Mouse (Mus musculus): ENCODE measurements at regions not wholly inside any gene's neighbourhood (a gene's known extent, or its start where the extent isn't known, plus 50 kb on each side); places are given as distances from the start of the nearest gene placed in this dataset.

GRCm38 (mm10) chr15:63163550-63164279 is 681.3 kb downstream of the Gsdmc2 start:
- DNase-seq: no peak

GRCm38 (mm10) chr15:63162881-63163549 is 682.0 kb downstream of the Gsdmc2 start:
- DNase-seq: peak; percentile 22

- DNase-seq: no peak
Measured at GRCm38 (mm10) chr15:63123123-63123688, 721.8 kb downstream of the Gsdmc2 start.

- DNase-seq: no peak
Measured at GRCm38 (mm10) chr15:63112918-63113317, 732.1 kb downstream of the Gsdmc2 start.

GRCm38 (mm10) chr15:63100093-63100492 is 744.9 kb downstream of the Gsdmc2 start:
- no peak for DNase-seq

GRCm38 (mm10) chr15:63081972-63082371 is 763.0 kb downstream of the Gsdmc2 start:
- DNase-seq: peak; percentile 72

GRCm38 (mm10) chr15:63079825-63080224 is 765.2 kb downstream of the Gsdmc2 start:
- DNase-seq: peak; percentile 4

GRCm38 (mm10) chr15:63071921-63072320 is 773.1 kb downstream of the Gsdmc2 start:
- DNase-seq: no peak

GRCm38 (mm10) chr15:63067126-63067525 is 777.9 kb downstream of the Gsdmc2 start:
- no peak for DNase-seq

GRCm38 (mm10) chr15:63066020-63066439 is 778.9 kb downstream of the Gsdmc2 start:
- no peak for DNase-seq

GRCm38 (mm10) chr15:63061891-63062290 is 783.1 kb downstream of the Gsdmc2 start:
- no peak for DNase-seq

- no peak for DNase-seq
Measured at GRCm38 (mm10) chr15:63060826-63061225, 784.2 kb downstream of the Gsdmc2 start.

GRCm38 (mm10) chr15:63052570-63053255 is 792.3 kb downstream of the Gsdmc2 start:
- no peak for DNase-seq

GRCm38 (mm10) chr15:63050033-63050432 is 794.9 kb downstream of the Gsdmc2 start:
- DNase-seq: no peak

GRCm38 (mm10) chr15:63042367-63042766 is 802.6 kb downstream of the Gsdmc2 start:
- DNase-seq: no peak

GRCm38 (mm10) chr15:63036241-63036640 is 808.7 kb downstream of the Gsdmc2 start:
- peak; percentile 86 for DNase-seq

GRCm38 (mm10) chr15:63020826-63021225 is 824.2 kb downstream of the Gsdmc2 start:
- peak; percentile 36 for DNase-seq

- DNase-seq: no peak
Measured at GRCm38 (mm10) chr15:63017966-63018365, 827.0 kb downstream of the Gsdmc2 start.

GRCm38 (mm10) chr15:63006471-63007228 is 838.3 kb downstream of the Gsdmc2 start:
- DNase-seq: no peak

GRCm38 (mm10) chr15:62994691-62995090 is 850.3 kb downstream of the Gsdmc2 start:
- no peak for DNase-seq

GRCm38 (mm10) chr15:62986871-62987270 is 858.1 kb downstream of the Gsdmc2 start:
- DNase-seq: no peak

- DNase-seq: no peak
Measured at GRCm38 (mm10) chr15:62986147-62986546, 858.8 kb downstream of the Gsdmc2 start.

- DNase-seq: no peak
Measured at GRCm38 (mm10) chr15:62970566-62970965, 874.4 kb downstream of the Gsdmc2 start.
